Mouse (Mus musculus) heart, adult 18-20 months (tissue): Measurements from ENCODE around the gene Hormad1. TPM values are rescaled to one million over a fixed set of nuclear protein-coding genes. Genes with fewer than 3 reads are reported as not detected.

Experiments used
- DNase-seq, 2 experiments: peaks; one replicate each; pipeline ENCODE4 v3.0.0; 2021 to 2022; ENCODE audit warnings: mixed read lengths in 1 of 2
- total RNA-seq, 2 experiments: library from RNA; stranded (reverse); gene quantifications; 2 replicates each; pipeline ENCODE4 v1.2.3; 2021

The Hormad1 gene
- total RNA-seq, 2 experiments from 2014 or later, result not detected

- no peak for DNase-seq
Observed at GRCm38 (mm10) chr3:95636072-95636471, 76.6 kb downstream of the Hormad1 start.

Other genes with a start within 250 kb of the Hormad1 start
- gene Cers2, start 244.9 kb upstream of the Hormad1 start, total RNA-seq, result 10 to 100 TPM; 30.3 to 32.4 TPM
- gene Setdb1, start 202.5 kb upstream of the Hormad1 start, total RNA-seq, result 10 to 100 TPM; 10.9 to 11.6 TPM
- gene 4930558C23Rik, start 156.8 kb upstream of the Hormad1 start, total RNA-seq, result not detected
- gene Arnt, start 125.3 kb upstream of the Hormad1 start, total RNA-seq, result 10 to 100 TPM; 34.0 to 34.9 TPM
- gene Ctsk, start 60.4 kb upstream of the Hormad1 start, total RNA-seq, result 1 to 10 TPM; 5.5 to 7.4 TPM
- gene Ctss, start 32.9 kb upstream of the Hormad1 start, total RNA-seq, result 10 to 100 TPM; 18.2 to 24.3 TPM
- 10 to 100 TPM; 18.0 to 19.9 TPM for gene Golph3l, start 29.3 kb downstream of the Hormad1 start, total RNA-seq
- gene Ensa, start 65.3 kb downstream of the Hormad1 start, total RNA-seq, result 10 to 100 TPM; 74.3 to 75.2 TPM
- gene Mcl1, start 99.1 kb downstream of the Hormad1 start, total RNA-seq, result 100 to 1,000 TPM; 159 to 167 TPM
- gene Adamtsl4, start 128.2 kb downstream of the Hormad1 start, total RNA-seq, result 10 to 100 TPM; 39.1 to 40.6 TPM
- 10 to 100 TPM; 46.4 to 52.7 TPM for gene Ecm1, start 179.9 kb downstream of the Hormad1 start, total RNA-seq
- 10 to 100 TPM; 44.4 to 49.4 TPM for gene Tars2, start 200.5 kb downstream of the Hormad1 start, total RNA-seq